Mouse (Mus musculus): ENCODE data around the gene Omd. TPM values are rescaled to one million over a fixed set of nuclear protein-coding genes. Genes with fewer than 3 reads are reported as not detected.

The Omd gene
- 1.6 and 1.9 TPM in 2 replicates for polyA plus RNA-seq (2012; rRNA removed)

DNA sequence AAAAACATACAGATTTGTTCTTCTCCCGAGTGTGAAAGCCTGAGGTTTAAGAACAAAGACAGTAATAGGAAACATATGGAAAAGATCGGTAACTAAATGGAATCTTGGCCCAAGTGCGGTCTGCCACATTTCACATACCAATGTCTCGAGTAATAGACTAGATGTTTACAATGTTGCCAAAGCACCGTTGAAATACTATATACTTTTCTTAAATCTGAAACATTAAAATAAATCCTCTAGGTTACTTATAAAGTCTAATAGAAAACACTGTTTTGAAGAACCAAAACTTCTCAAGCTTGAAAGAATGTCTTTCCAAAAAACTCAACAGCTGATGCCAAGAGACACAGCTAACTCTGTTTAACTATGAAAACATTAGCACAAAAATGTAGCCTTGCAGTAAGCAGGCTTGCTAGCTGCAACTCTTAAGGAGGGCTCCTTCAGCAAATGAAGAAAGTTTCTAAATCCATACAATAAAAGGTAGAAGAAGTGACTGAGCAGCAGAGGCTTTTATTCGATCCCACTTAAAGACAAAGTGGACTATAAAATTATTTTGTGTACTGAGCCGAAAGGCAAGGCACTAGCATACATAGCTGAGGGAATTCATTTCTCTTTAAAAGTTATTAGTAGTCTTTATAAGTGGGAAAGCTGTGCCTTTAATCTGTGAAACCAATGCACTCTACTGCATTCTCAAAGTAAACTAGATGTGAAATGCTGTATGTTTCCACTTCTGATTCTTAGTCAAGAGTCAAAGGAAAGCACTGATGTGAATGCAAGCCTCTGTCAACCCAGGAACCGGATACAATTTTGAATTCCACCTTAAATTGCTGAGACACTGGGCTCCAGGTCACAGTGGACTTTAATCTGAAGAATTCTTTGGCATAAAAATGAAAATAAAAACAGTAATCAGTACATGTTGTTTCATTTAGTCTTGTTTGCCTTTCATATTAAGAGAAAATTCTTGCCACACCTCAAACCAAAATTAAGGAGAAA, at the start of gene Omd:
Gene Omd (plus strand): TSS at position 922 of the 990 bp plus-strand sequence.
- no peak within 1 kb of the TSS for H3K27ac ChIP-seq (ENCODE audit: insufficient read depth, low read length)
- TF ChIP-seq CTCF (IDR thresholded peaks at IDR 0.05; ENCODE audit: extremely low read depth, insufficient read depth, low read length) = no peak
- TF ChIP-seq POLR2A (IDR thresholded peaks at IDR 0.05; ENCODE audit: extremely low read depth, insufficient read depth, low read length) = no peak

DNA sequence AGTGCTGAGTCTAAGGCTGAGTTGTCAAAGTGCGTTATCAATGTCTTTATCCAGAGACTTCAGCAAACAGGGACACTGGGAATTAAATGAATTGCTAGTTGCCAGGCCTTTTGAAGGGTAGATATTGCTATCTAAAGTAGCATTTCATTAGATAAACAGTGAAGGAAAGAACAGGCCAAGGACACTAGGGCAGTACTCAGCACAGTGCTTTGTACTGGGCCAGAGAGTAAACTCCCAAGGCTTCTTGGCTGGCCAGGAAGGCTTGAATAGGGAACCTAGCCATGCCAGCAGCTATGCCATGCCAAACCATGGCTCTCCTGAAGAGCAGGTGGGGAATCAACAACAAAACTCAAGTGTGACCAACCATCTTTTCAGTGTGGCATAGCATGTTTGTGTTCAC, 45.3 kb upstream of the Omd start:
- no peaks in the 10 kb centered on the region for H3K4me1 ChIP-seq (ENCODE audit: control insufficient read depth, insufficient read depth, low read length)
- H3K27ac ChIP-seq (ENCODE audit: insufficient read depth, low read length) = no peak overlapping the region
- TF ChIP-seq CTCF (IDR thresholded peaks at IDR 0.05; ENCODE audit: extremely low read depth, insufficient read depth, low read length) = no peak
- TF ChIP-seq POLR2A (IDR thresholded peaks at IDR 0.05; ENCODE audit: extremely low read depth, insufficient read depth, low read length) = no peak
- H3K4me3 ChIP-seq (ENCODE audit: insufficient read depth, low read length) = no peak overlapping the region

More for the DNA sequence above, at the start of gene Omd:
- no peaks in the 10 kb centered on the region for H3K4me1 ChIP-seq (ENCODE audit: control insufficient read depth, insufficient read depth, low read length)
- H3K4me3 ChIP-seq (ENCODE audit: insufficient read depth, low read length) = no peak within 1 kb of the TSS

DNA sequence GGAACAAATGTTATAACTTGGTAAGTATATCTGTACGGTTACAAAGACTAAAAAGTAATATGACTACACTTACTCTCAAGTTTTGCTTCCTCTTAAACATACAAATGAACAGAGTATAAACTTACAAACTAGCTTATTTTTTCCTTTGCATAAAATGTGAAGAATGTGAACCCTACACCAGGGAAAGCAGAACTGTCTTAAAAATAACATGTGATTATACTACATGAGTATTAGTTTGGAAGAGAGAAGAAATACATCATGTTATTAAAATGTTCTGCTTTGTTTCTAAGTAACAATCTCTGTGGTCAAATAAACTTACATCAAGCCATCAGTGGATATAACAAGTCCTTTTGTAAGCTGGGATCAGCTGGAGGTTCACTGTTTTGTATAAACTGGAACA, 43.6 kb upstream of the Omd start:
- Histone ChIP-seq H3K4me1 (ENCODE audit: control insufficient read depth, insufficient read depth, low read length) (no peaks in the 10 kb centered on the region), H3K27ac (ENCODE audit: insufficient read depth, low read length) (no peak overlapping the region), H3K4me3 (ENCODE audit: insufficient read depth, low read length) (no peak overlapping the region)
- no peak for TF ChIP-seq POLR2A (IDR thresholded peaks at IDR 0.05; ENCODE audit: extremely low read depth, insufficient read depth, low read length)
- TF ChIP-seq CTCF (IDR thresholded peaks at IDR 0.05; ENCODE audit: extremely low read depth, insufficient read depth, low read length) = no peak

DNA sequence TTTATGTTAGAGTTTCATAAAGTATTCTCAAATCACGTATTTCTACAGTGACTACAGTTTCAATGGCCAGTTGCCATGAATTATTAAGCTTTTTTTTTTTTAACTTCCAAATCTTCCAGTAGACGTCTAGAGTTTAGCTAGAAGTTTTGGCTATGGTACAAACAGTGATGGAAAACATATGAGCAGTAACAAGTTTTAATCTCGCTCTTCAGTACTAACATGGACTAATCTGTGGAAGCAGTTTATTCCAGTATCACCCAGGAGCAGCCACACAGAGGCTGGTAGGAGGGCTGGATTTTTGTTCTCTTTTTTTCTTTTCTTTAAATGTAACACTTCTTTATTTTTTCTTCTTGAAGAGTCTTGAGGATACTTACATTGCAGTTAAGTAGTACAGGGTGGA, 38.0 kb upstream of the Omd start, which contains the start of gene Aspn:
Gene Aspn (plus strand): TSS at position 165 of the 400 bp plus-strand sequence.
- TF ChIP-seq CTCF (IDR thresholded peaks at IDR 0.05; ENCODE audit: extremely low read depth, insufficient read depth, low read length) = no peak
- TF ChIP-seq POLR2A (IDR thresholded peaks at IDR 0.05; ENCODE audit: extremely low read depth, insufficient read depth, low read length) = no peak
- Histone ChIP-seq H3K4me1 (ENCODE audit: control insufficient read depth, insufficient read depth, low read length) (no peaks in the 10 kb centered on the region), H3K4me3 (ENCODE audit: insufficient read depth, low read length) (no peak within 1 kb of the TSS), H3K27ac (ENCODE audit: insufficient read depth, low read length) (no peak within 1 kb of the TSS)

DNA sequence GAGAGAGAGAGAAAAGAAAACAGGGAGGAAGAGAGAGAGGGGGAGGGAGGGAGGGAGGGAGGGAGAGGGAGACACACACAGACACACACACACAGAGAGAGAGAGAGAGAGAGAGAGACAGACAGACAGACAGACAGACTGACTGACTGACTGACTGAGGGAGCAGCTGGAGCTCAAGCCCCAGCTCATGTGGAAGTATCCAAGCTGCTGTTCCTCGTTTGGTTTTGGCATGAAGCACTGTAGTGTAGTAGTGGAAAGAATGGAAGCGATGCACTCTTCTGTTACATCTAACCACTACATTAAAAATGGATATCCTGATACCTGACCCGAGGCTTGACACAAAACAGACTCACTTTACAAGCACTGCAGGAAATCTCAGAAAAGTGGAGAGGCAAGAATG, 36.6 kb upstream of the Omd start:
- TF ChIP-seq CTCF (IDR thresholded peaks at IDR 0.05; ENCODE audit: extremely low read depth, insufficient read depth, low read length) = no peak
- no peak for TF ChIP-seq POLR2A (IDR thresholded peaks at IDR 0.05; ENCODE audit: extremely low read depth, insufficient read depth, low read length)
- Histone ChIP-seq H3K4me1 (ENCODE audit: control insufficient read depth, insufficient read depth, low read length) (no peaks in the 10 kb centered on the region), H3K27ac (ENCODE audit: insufficient read depth, low read length) (no peak overlapping the region), H3K4me3 (ENCODE audit: insufficient read depth, low read length) (no peak overlapping the region)

DNA sequence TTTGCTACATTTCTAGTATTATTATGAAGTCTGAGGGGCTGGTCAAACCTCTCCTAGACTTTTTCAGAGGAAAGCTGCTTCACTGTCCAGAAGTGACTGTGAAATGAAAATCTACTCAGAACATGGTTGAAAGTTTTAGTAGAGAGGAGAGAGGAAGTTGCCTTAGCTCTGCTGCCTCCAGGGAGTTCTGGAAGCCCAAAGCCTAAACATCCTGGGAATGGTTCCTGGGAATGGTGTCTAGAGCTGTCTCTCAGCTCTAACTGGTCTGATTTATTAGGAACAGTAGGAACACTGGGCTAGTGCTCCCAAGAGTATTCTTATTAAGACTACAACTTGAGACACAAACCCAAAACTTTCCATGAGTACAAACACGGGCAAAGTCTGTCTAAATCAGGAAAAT, 35.7 kb upstream of the Omd start:
- H3K27ac ChIP-seq (ENCODE audit: insufficient read depth, low read length) = no peak overlapping the region
- TF ChIP-seq POLR2A (IDR thresholded peaks at IDR 0.05; ENCODE audit: extremely low read depth, insufficient read depth, low read length) (no peak), CTCF (IDR thresholded peaks at IDR 0.05; ENCODE audit: extremely low read depth, insufficient read depth, low read length) (no peak)
- no peak overlapping the region for H3K4me3 ChIP-seq (ENCODE audit: insufficient read depth, low read length)
- no peaks in the 10 kb centered on the region for H3K4me1 ChIP-seq (ENCODE audit: control insufficient read depth, insufficient read depth, low read length)

DNA sequence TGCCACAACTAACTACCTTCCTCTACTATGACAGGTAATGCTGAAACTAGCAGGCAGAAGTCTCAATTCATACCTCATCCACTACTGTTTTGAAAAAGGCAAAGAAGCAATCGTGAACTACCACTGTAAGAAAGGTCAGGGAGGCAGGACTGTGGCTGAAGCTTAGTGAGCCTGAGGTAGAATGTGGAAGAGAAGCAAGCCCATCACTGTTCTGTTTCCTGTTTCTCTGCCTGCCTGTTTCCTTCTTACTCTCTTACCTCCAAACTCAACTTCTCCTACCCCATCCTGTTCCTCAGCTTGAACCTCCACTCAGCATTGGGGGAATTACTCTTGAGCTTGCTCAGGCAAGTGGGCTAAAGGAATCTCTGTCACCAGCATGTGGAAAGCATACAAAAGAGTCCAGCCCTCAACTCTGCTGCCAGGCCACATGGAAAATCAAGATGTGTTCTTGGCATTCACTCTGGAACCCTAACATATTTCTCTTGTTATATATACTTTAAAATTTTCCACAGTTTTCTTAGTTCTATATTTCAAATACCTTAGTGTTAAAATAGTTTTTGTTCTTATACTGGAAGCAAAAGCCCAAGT, 34.6 kb upstream of the Omd start:
- no peaks in the 10 kb centered on the region for H3K4me1 ChIP-seq (ENCODE audit: control insufficient read depth, insufficient read depth, low read length)
- no peak overlapping the region for H3K27ac ChIP-seq (ENCODE audit: insufficient read depth, low read length)
- TF ChIP-seq CTCF (IDR thresholded peaks at IDR 0.05; ENCODE audit: extremely low read depth, insufficient read depth, low read length) (no peak), POLR2A (IDR thresholded peaks at IDR 0.05; ENCODE audit: extremely low read depth, insufficient read depth, low read length) (no peak)
- no peak overlapping the region for H3K4me3 ChIP-seq (ENCODE audit: insufficient read depth, low read length)

DNA sequence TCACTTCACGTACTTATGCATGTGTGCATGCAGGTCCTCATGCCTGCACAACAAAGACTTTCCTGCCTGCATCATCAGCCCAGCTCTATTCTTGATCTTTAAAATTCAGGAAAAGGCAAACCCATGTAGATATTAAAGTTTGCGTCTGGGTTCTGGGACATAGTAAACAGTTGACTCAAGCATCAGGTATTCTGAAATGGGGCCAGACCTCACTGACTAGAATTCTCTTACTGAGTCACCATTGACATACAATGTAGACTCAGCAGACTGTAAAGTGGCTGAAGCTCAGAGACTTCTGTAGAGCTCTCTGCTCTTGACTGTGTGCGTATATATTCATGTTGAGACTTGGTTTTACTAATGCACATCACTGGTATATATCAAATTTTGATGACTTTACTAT, 32.6 kb upstream of the Omd start:
- Histone ChIP-seq H3K27ac (ENCODE audit: insufficient read depth, low read length) (no peak overlapping the region), H3K4me3 (ENCODE audit: insufficient read depth, low read length) (no peak overlapping the region), H3K4me1 (ENCODE audit: control insufficient read depth, insufficient read depth, low read length) (no peaks in the 10 kb centered on the region)
- TF ChIP-seq CTCF (IDR thresholded peaks at IDR 0.05; ENCODE audit: extremely low read depth, insufficient read depth, low read length) = no peak
- TF ChIP-seq POLR2A (IDR thresholded peaks at IDR 0.05; ENCODE audit: extremely low read depth, insufficient read depth, low read length) = no peak

DNA sequence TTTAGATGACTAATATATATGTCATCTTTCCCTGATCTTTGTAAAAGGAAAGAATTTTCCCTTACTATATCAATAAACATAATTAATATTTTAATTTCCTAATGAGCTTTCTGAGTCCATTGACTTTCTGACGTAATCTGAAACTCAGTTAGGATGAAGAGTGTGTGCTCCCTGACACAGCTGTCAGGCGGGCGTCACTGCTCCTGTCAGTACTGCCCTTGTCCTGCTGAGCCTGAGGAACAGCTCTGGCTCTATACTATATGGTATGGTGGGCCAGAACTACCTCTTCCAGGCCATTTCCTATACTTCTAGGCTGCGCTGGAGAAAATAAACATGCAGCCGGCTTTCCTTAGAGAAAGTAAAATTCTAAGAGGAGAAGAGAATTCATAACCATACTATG, 27.7 kb upstream of the Omd start:
- Histone ChIP-seq H3K27ac (ENCODE audit: insufficient read depth, low read length) (no peak overlapping the region), H3K4me1 (ENCODE audit: control insufficient read depth, insufficient read depth, low read length) (no peaks in the 10 kb centered on the region), H3K4me3 (ENCODE audit: insufficient read depth, low read length) (no peak overlapping the region)
- TF ChIP-seq CTCF (IDR thresholded peaks at IDR 0.05; ENCODE audit: extremely low read depth, insufficient read depth, low read length) (no peak), POLR2A (IDR thresholded peaks at IDR 0.05; ENCODE audit: extremely low read depth, insufficient read depth, low read length) (no peak)
